Mouse (Mus musculus) E14TG2a.4 (cell line): ENCODE data around the gene Creb5.

Experiments
- CTCF ChIP-seq: conservative IDR thresholded peaks from 2 replicates; pipeline ENCODE4 v1.5.1; 2014; ENCODE audit warnings: low read length
- NANOG ChIP-seq: IDR thresholded peaks from 2 replicates; pipeline ENCODE4 v1.6.1; 2014; ENCODE audit warnings: borderline replicate concordance, low read length, mixed read lengths
- POU5F1 ChIP-seq: IDR thresholded peaks from 2 replicates; pipeline ENCODE4 v1.6.1; 2014; ENCODE audit warnings: low read length, borderline replicate concordance

DNA sequence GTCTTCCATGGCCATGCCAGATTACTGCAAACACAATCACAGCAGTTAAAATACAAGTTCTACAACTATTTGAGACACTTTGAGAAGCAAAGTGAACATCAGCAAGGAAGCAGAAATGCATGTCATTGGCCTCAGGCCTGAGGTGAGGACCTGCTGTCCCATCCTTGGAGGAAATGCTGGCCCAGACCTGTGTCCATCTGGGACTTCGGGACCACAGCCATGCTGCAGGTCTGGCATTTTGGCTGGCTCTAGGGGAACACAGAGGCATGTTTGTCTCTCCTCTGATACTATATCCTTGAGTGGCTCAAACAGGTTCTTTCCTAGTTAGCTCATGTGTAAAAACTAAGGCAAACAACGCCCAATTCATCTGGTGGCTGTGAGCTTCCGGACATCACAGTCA lies 27.2 kb upstream of the Creb5 start:
- no peak for TF ChIP-seq CTCF
- no peak for TF ChIP-seq NANOG
- TF ChIP-seq POU5F1 = no peak
